ENCODE assay signal across 21 mouse cellular contexts in genomic region chr9:16312599-16313197, GRCm38 (mm10).
DNase-seq lines count a peak whose midpoint lies in the region; ATAC-seq and TF ChIP-seq lines count a peak whose summit lies in the region.
"Had no signal": no experiment of that assay in that cellular context is flagged by ENCODE, and none has a peak within 500 bp of the region (broad histone marks: within the 10 kb centered on the region; RNA-seq: fewer than 3 reads in every experiment).

No protein-coding gene starts in this region.

- no peaks in the 10 kb centered on the region for H3K36me3 ChIP-seq in liver, postnatal 0 days (replicated peaks; ENCODE audit: insufficient read depth, low read length)
- no peaks in the 10 kb centered on the region for H3K36me3 ChIP-seq in forebrain, embryonic 16.5 days (ENCODE audit: control insufficient read depth, insufficient read depth)
- H3K36me3 ChIP-seq: limb, embryonic 12.5 days had no signal

- H3K9me3 ChIP-seq in liver, postnatal 0 days (ENCODE audit: low read length) = no peaks in the 10 kb centered on the region
- H3K9me3 ChIP-seq in forebrain, embryonic 16.5 days (ENCODE audit: control insufficient read depth, low read length) = 0 out of 2 replicates have a peak, but pooled peaks cover 2% of the 10 kb centered on the region
- H3K9me3 ChIP-seq: limb, embryonic 12.5 days had no signal

- no peak overlapping the region for H3K4me2 ChIP-seq in liver, postnatal 0 days (ENCODE audit: low read depth, low read length)
- no peak overlapping the region for H3K4me2 ChIP-seq in forebrain, embryonic 16.5 days (ENCODE audit: low read length)
- H3K4me2 ChIP-seq: limb, embryonic 12.5 days had no signal

- TF ChIP-seq EP300 in liver, postnatal 0 days (IDR thresholded peaks at IDR 0.05; ENCODE audit: low read depth) = no peak

- no peak overlapping the region for H3K4me3 ChIP-seq in liver, postnatal 0 days (ENCODE audit: low read depth, low read length)
- no peak overlapping the region for H3K4me3 ChIP-seq in forebrain, embryonic 16.5 days (replicated peaks; ENCODE audit: low read length)
- H3K4me3 ChIP-seq: heart, adult 2 months; limb, embryonic 12.5 days had no signal

- 0 out of 2 replicates have a peak overlapping the region, but pooled peaks have one; percentile 22 for H3K27ac ChIP-seq in liver, postnatal 0 days (ENCODE audit: low read depth)
- no peak overlapping the region for H3K27ac ChIP-seq in forebrain, embryonic 16.5 days (ENCODE audit: low read length)
- H3K27ac ChIP-seq: heart, adult 2 months; hindbrain, postnatal 0 days; limb, embryonic 12.5 days had no signal

- no peaks in the 10 kb centered on the region for H3K27me3 ChIP-seq in liver, postnatal 0 days (ENCODE audit: insufficient read depth, low read length)
- H3K27me3 ChIP-seq in forebrain, embryonic 16.5 days (replicated peaks; ENCODE audit: control insufficient read depth, insufficient read depth, low read length) = no peaks in the 10 kb centered on the region
- H3K27me3 ChIP-seq: limb, embryonic 12.5 days had no signal

- no peaks in the 10 kb centered on the region; the same call in 1 of the 2 replicates for H3K4me1 ChIP-seq in liver, postnatal 0 days (ENCODE audit: insufficient read depth)
- no peaks in the 10 kb centered on the region for H3K4me1 ChIP-seq in forebrain, embryonic 16.5 days (replicated peaks; ENCODE audit: control insufficient read depth, insufficient read depth, low read length)

- WGBS in liver, postnatal 0 days (ENCODE audit: insufficient replicate concordance) = 23% methylated on average over 4 of the region's 4 CpGs
- 83% methylated on average over 4 of the region's 4 CpGs for WGBS in forebrain, embryonic 16.5 days

- peak; percentile 82 for ATAC-seq in frontal cortex, adult (ENCODE audit: low TSS enrichment)
- ATAC-seq in liver, postnatal 0 days = 0 out of 2 replicates have a peak, but pooled peaks have one; percentile 19
- peak; percentile 91 to 97 for ATAC-seq in hematopoietic stem cell, adult 5-6 weeks (replicated peaks in 1 of 2; ENCODE audit: insufficient read depth in 1 of 2, low FRiP score in 2 of 2, low TSS enrichment in 1 of 2, low read depth in 1 of 2, poor library complexity in 2 of 2, severe bottlenecking in 2 of 2)
- ATAC-seq in forebrain, embryonic 16.5 days = no peak
- ATAC-seq: CD4-positive, CD25-positive, alpha-beta regulatory T cell, adult 4 months had no signal

- DNase-seq in frontal cortex, adult 2 months (ENCODE audit: extremely low spot score in 1 of 2, low spot score in 1 of 2) = no peak
- DNase-seq in liver, postnatal 0 days = no peak
- DNase-seq in liver (no peak), A20 (ENCODE audit: low read depth, low spot score) (peak; percentile 83)
- DNase-seq in Muller cell, postnatal 12 days (ENCODE audit: inconsistent ontology term) = no peak
- DNase-seq: adrenal gland, postnatal 25 days; cerebellum, adult 2 months; cerebellum, postnatal 36 days; gastrocnemius, postnatal 14 days; heart, adult 2 months; heart, postnatal 36 days; kidney, adult 18-20 months; lung, adult 18-20 months; thymus, adult 18-20 months; thymus, postnatal 4 days had no signal

- H3K9ac ChIP-seq in liver, postnatal 0 days (replicated peaks) = no peak overlapping the region
- no peak overlapping the region for H3K9ac ChIP-seq in forebrain, embryonic 16.5 days (replicated peaks; ENCODE audit: low read depth, low read length)
- H3K9ac ChIP-seq: limb, embryonic 12.5 days had no signal

- TF ChIP-seq CTCF in liver, postnatal 0 days (IDR thresholded peaks at IDR 0.05; ENCODE audit: low read depth) = no peak
